Mouse (Mus musculus): ENCODE data around the gene Pdlim5. TPM values are rescaled to one million over a fixed set of nuclear protein-coding genes. Genes with fewer than 3 reads are reported as not detected.

Gene Pdlim5
- polyA plus RNA-seq, 1 experiment = 27.4 TPM

GRCm38 (mm10) chr3:142386505-142386904 is 9.0 kb downstream of the Pdlim5 start:
- Histone ChIP-seq H3K27ac (ENCODE audit: insufficient read depth, low read length) (no peak overlapping the region), H3K36me3 (ENCODE audit: control insufficient read depth, insufficient read depth, low read length) (peaks cover 3% of the 10 kb centered on the region; the same call in 1 of the 2 replicates), H3K4me3 (ENCODE audit: extremely low read depth, insufficient read depth, insufficient read length) (no peak overlapping the region), H3K27me3 (ENCODE audit: control insufficient read depth, insufficient read depth, low read length) (no peaks in the 10 kb centered on the region), H3K4me1 (ENCODE audit: control insufficient read depth, insufficient read depth, insufficient read length) (no peaks in the 10 kb centered on the region)
- DNase-seq (ENCODE audit: low read depth in 1 of 2, low spot score in 2 of 2) = no peak
- WGBS = 96% methylated on average over 4 of the region's 4 CpGs
- TF ChIP-seq POLR2A (IDR thresholded peaks at IDR 0.05; ENCODE audit: low read depth, low read length) (no peak), CTCF (IDR thresholded peaks at IDR 0.05; ENCODE audit: extremely low read depth, insufficient read depth, insufficient read length, insufficient replicate concordance) (no peak)

GRCm38 (mm10) chr3:142385690-142386089 is 9.8 kb downstream of the Pdlim5 start:
- DNase-seq (ENCODE audit: low read depth in 1 of 2, low spot score in 2 of 2) = no peak
- Histone ChIP-seq H3K27ac (ENCODE audit: insufficient read depth, low read length) (no peak overlapping the region), H3K27me3 (ENCODE audit: control insufficient read depth, insufficient read depth, low read length) (no peaks in the 10 kb centered on the region), H3K4me3 (ENCODE audit: extremely low read depth, insufficient read depth, insufficient read length) (no peak overlapping the region), H3K4me1 (ENCODE audit: control insufficient read depth, insufficient read depth, insufficient read length) (no peaks in the 10 kb centered on the region), H3K36me3 (ENCODE audit: control insufficient read depth, insufficient read depth, low read length) (peaks cover 3% of the 10 kb centered on the region; the same call in 1 of the 2 replicates)
- no peak for TF ChIP-seq POLR2A (IDR thresholded peaks at IDR 0.05; ENCODE audit: low read depth, low read length)
- TF ChIP-seq CTCF (IDR thresholded peaks at IDR 0.05; ENCODE audit: extremely low read depth, insufficient read depth, insufficient read length, insufficient replicate concordance) = no peak
- 92% methylated on average over 2 of the region's 2 CpGs for WGBS

- Histone ChIP-seq H3K27ac (ENCODE audit: insufficient read depth, low read length) (no peak overlapping the region), H3K4me1 (ENCODE audit: control insufficient read depth, insufficient read depth, insufficient read length) (no peaks in the 10 kb centered on the region), H3K36me3 (ENCODE audit: control insufficient read depth, insufficient read depth, low read length) (no peaks in the 10 kb centered on the region), H3K27me3 (ENCODE audit: control insufficient read depth, insufficient read depth, low read length) (no peaks in the 10 kb centered on the region), H3K4me3 (ENCODE audit: extremely low read depth, insufficient read depth, insufficient read length) (no peak overlapping the region)
- no peak for DNase-seq (ENCODE audit: low read depth in 1 of 2, low spot score in 2 of 2)
- 92% methylated on average over 1 of the region's 1 CpGs for WGBS
- no peak for TF ChIP-seq POLR2A (IDR thresholded peaks at IDR 0.05; ENCODE audit: low read depth, low read length)
- TF ChIP-seq CTCF (IDR thresholded peaks at IDR 0.05; ENCODE audit: extremely low read depth, insufficient read depth, insufficient read length, insufficient replicate concordance) = no peak
These were observed 18.9 kb downstream of the Pdlim5 start for GRCm38 (mm10) chr3:142376638-142377037.

- no peak for TF ChIP-seq CTCF (IDR thresholded peaks at IDR 0.05; ENCODE audit: extremely low read depth, insufficient read depth, insufficient read length, insufficient replicate concordance)
- no peak for TF ChIP-seq POLR2A (IDR thresholded peaks at IDR 0.05; ENCODE audit: low read depth, low read length)
- no peak for DNase-seq (ENCODE audit: low read depth in 1 of 2, low spot score in 2 of 2)
- H3K36me3 ChIP-seq (ENCODE audit: control insufficient read depth, insufficient read depth, low read length) = no peaks in the 10 kb centered on the region
- H3K27me3 ChIP-seq (ENCODE audit: control insufficient read depth, insufficient read depth, low read length) = no peaks in the 10 kb centered on the region
- H3K4me3 ChIP-seq (ENCODE audit: extremely low read depth, insufficient read depth, insufficient read length) = no peak overlapping the region
- H3K27ac ChIP-seq (ENCODE audit: insufficient read depth, low read length) = no peak overlapping the region
- 95% methylated on average over 1 of the region's 1 CpGs for WGBS
- no peaks in the 10 kb centered on the region for H3K4me1 ChIP-seq (ENCODE audit: control insufficient read depth, insufficient read depth, insufficient read length)
These were observed 20.4 kb downstream of the Pdlim5 start for GRCm38 (mm10) chr3:142375106-142375505.

- WGBS = 90% methylated on average over 6 of the region's 6 CpGs
- no peak for DNase-seq (ENCODE audit: low read depth in 1 of 2, low spot score in 2 of 2)
- Histone ChIP-seq H3K27ac (ENCODE audit: insufficient read depth, low read length) (no peak overlapping the region), H3K27me3 (ENCODE audit: control insufficient read depth, insufficient read depth, low read length) (no peaks in the 10 kb centered on the region), H3K4me3 (ENCODE audit: extremely low read depth, insufficient read depth, insufficient read length) (no peak overlapping the region), H3K36me3 (ENCODE audit: control insufficient read depth, insufficient read depth, low read length) (no peaks in the 10 kb centered on the region), H3K4me1 (ENCODE audit: control insufficient read depth, insufficient read depth, insufficient read length) (no peaks in the 10 kb centered on the region)
- TF ChIP-seq POLR2A (IDR thresholded peaks at IDR 0.05; ENCODE audit: low read depth, low read length) (no peak), CTCF (IDR thresholded peaks at IDR 0.05; ENCODE audit: extremely low read depth, insufficient read depth, insufficient read length, insufficient replicate concordance) (no peak)
These were observed 22.9 kb downstream of the Pdlim5 start for GRCm38 (mm10) chr3:142372465-142373147.

- DNase-seq (ENCODE audit: low read depth in 1 of 2, low spot score in 2 of 2) = no peak
- 89% methylated on average over 9 of the region's 9 CpGs for WGBS
- H3K36me3 ChIP-seq (ENCODE audit: control insufficient read depth, insufficient read depth, low read length) = no peaks in the 10 kb centered on the region
- H3K4me1 ChIP-seq (ENCODE audit: control insufficient read depth, insufficient read depth, insufficient read length) = no peaks in the 10 kb centered on the region
- TF ChIP-seq CTCF (IDR thresholded peaks at IDR 0.05; ENCODE audit: extremely low read depth, insufficient read depth, insufficient read length, insufficient replicate concordance) (no peak), POLR2A (IDR thresholded peaks at IDR 0.05; ENCODE audit: low read depth, low read length) (no peak)
- no peaks in the 10 kb centered on the region for H3K27me3 ChIP-seq (ENCODE audit: control insufficient read depth, insufficient read depth, low read length)
- no peak overlapping the region for H3K27ac ChIP-seq (ENCODE audit: insufficient read depth, low read length)
- H3K4me3 ChIP-seq (ENCODE audit: extremely low read depth, insufficient read depth, insufficient read length) = no peak overlapping the region
These were observed 27.1 kb downstream of the Pdlim5 start for GRCm38 (mm10) chr3:142368411-142368810.

- 92% methylated on average over 6 of the region's 6 CpGs for WGBS
- TF ChIP-seq CTCF (IDR thresholded peaks at IDR 0.05; ENCODE audit: extremely low read depth, insufficient read depth, insufficient read length, insufficient replicate concordance) (no peak), POLR2A (IDR thresholded peaks at IDR 0.05; ENCODE audit: low read depth, low read length) (no peak)
- no peaks in the 10 kb centered on the region for H3K27me3 ChIP-seq (ENCODE audit: control insufficient read depth, insufficient read depth, low read length)
- no peak overlapping the region for H3K4me3 ChIP-seq (ENCODE audit: extremely low read depth, insufficient read depth, insufficient read length)
- no peak for DNase-seq (ENCODE audit: low read depth in 1 of 2, low spot score in 2 of 2)
- no peak overlapping the region for H3K27ac ChIP-seq (ENCODE audit: insufficient read depth, low read length)
- H3K36me3 ChIP-seq (ENCODE audit: control insufficient read depth, insufficient read depth, low read length) = no peaks in the 10 kb centered on the region
- H3K4me1 ChIP-seq (ENCODE audit: control insufficient read depth, insufficient read depth, insufficient read length) = peaks cover 2% of the 10 kb centered on the region; the same call in 1 of the 2 replicates
These were observed 33.4 kb downstream of the Pdlim5 start for GRCm38 (mm10) chr3:142362092-142362491.
